8 mouse cellular contexts compared by ENCODE assay signal in genomic region chr4:145195172-145195571, GRCm38 (mm10). TPM values are rescaled to one million over a fixed set of nuclear protein-coding genes. Genes with fewer than 3 reads are reported as not detected.
A peak's percentile ranks its signal among the peaks of the same experiment; 100 is the strongest.
DNase-seq lines count a peak whose midpoint lies in the region; ATAC-seq and TF ChIP-seq lines count a peak whose summit lies in the region.

No protein-coding gene starts in this region.

- H3K27ac ChIP-seq in heart, embryonic 10.5 days: no peak overlapping the region; the same call in 1 of the 2 replicates
- no peak overlapping the region for H3K27ac ChIP-seq in heart, adult 2 months
- no peak overlapping the region for H3K27ac ChIP-seq in hindbrain, embryonic 10.5 days
- H3K27ac ChIP-seq in liver, postnatal 0 days (ENCODE audit: low read depth): no peak overlapping the region

- H3K4me1 ChIP-seq in heart, embryonic 10.5 days: peaks cover 16% of the 10 kb centered on the region
- peaks cover 11% of the 10 kb centered on the region for H3K4me1 ChIP-seq in heart, adult 2 months (ENCODE audit: control insufficient read depth, insufficient read depth, low read length)
- H3K4me1 ChIP-seq in E14TG2a.4 (replicated peaks; ENCODE audit: low read depth, low read length): peaks cover 58% of the 10 kb centered on the region
- peaks cover 16% of the 10 kb centered on the region for H3K4me1 ChIP-seq in hindbrain, embryonic 10.5 days (replicated peaks)
- H3K4me1 ChIP-seq in liver, postnatal 0 days (ENCODE audit: insufficient read depth): peaks cover 29% of the 10 kb centered on the region

- peak overlapping the region; percentile 94 for H3K4me3 ChIP-seq in heart, embryonic 10.5 days
- H3K4me3 ChIP-seq in heart, adult 2 months: no peak overlapping the region; the same call in 1 of the 2 replicates
- H3K4me3 ChIP-seq in E14TG2a.4 (replicated peaks; ENCODE audit: low read length): no peak overlapping the region; the same call in 1 of the 2 replicates
- H3K4me3 ChIP-seq in hindbrain, embryonic 10.5 days: peak overlapping the region; percentile 97
- peak overlapping the region; percentile 81; the same call in 1 of the 2 replicates for H3K4me3 ChIP-seq in liver, postnatal 0 days (ENCODE audit: low read depth, low read length)

- H3K36me3 ChIP-seq in heart, embryonic 10.5 days: peaks cover 10% of the 10 kb centered on the region; the same call in 1 of the 2 replicates
- H3K36me3 ChIP-seq in heart, adult 2 months (ENCODE audit: control insufficient read depth, insufficient read depth, low read length): peaks cover 8% of the 10 kb centered on the region
- H3K36me3 ChIP-seq in E14TG2a.4 (ENCODE audit: insufficient read depth, low read length): peaks cover 11% of the 10 kb centered on the region
- peaks cover 5% of the 10 kb centered on the region; the same call in 1 of the 2 replicates for H3K36me3 ChIP-seq in hindbrain, embryonic 10.5 days
- H3K36me3 ChIP-seq in liver, postnatal 0 days (replicated peaks; ENCODE audit: insufficient read depth, low read length): 0 out of 2 replicates have a peak, but pooled peaks cover under 1% of the 10 kb centered on the region

- TF ChIP-seq CTCF in heart, adult 2 months (IDR thresholded peaks at IDR 0.05): no peak; the same call in 1 of the 2 replicates
- TF ChIP-seq CTCF in E14TG2a.4 (conservative IDR thresholded peaks at IDR 0.05; ENCODE audit: low read length): peak; percentile 2; the same call in 1 of the 2 replicates
- no peak for TF ChIP-seq CTCF in liver, postnatal 0 days (IDR thresholded peaks at IDR 0.05; ENCODE audit: low read depth)

- H3K79me2 ChIP-seq in heart, adult 2 months (replicated peaks; ENCODE audit: control insufficient read depth, insufficient read depth, low read length): 0 out of 2 replicates have a peak, but pooled peaks cover 1% of the 10 kb centered on the region

- intact Hi-C loops in heart, adult 2 months (cut with DNase I): loop anchor here (5.0 kb wide), 1 partner anchor 92 kb away; no protein-coding TSS in a partner anchor

- no peaks in the 10 kb centered on the region for H3K9me3 ChIP-seq in heart, embryonic 10.5 days
- H3K9me3 ChIP-seq in E14TG2a.4 (ENCODE audit: low read length): no peaks in the 10 kb centered on the region
- no peaks in the 10 kb centered on the region for H3K9me3 ChIP-seq in hindbrain, embryonic 10.5 days
- H3K9me3 ChIP-seq in liver, postnatal 0 days (ENCODE audit: low read length): no peaks in the 10 kb centered on the region

- no peak for TF ChIP-seq POLR2A in heart, adult 2 months (IDR thresholded peaks at IDR 0.05; ENCODE audit: insufficient read depth, low read depth, low read length)

- H3K4me2 ChIP-seq in liver, postnatal 0 days (ENCODE audit: low read depth, low read length): peak overlapping the region; percentile 30; the same call in 1 of the 2 replicates

- no peak for ATAC-seq in liver, postnatal 0 days
- ATAC-seq in monocyte, adult 5-6 weeks (replicated peaks; ENCODE audit: insufficient number of reproducible peaks, low FRiP score, low TSS enrichment, poor library complexity, severe bottlenecking): no peak

- no peak for TF ChIP-seq EP300 in heart, adult 2 months (IDR thresholded peaks at IDR 0.05; ENCODE audit: insufficient read depth, low read depth, low read length)
- no peak for TF ChIP-seq EP300 in liver, postnatal 0 days (IDR thresholded peaks at IDR 0.05; ENCODE audit: low read depth)

- H3K27me3 ChIP-seq in heart, embryonic 10.5 days (ENCODE audit: insufficient read depth, poor library complexity, severe bottlenecking): no peaks in the 10 kb centered on the region
- no peaks in the 10 kb centered on the region for H3K27me3 ChIP-seq in heart, adult 2 months (ENCODE audit: control insufficient read depth, insufficient read depth, low read length)
- no peaks in the 10 kb centered on the region for H3K27me3 ChIP-seq in E14TG2a.4 (ENCODE audit: insufficient read depth, low read length)
- no peaks in the 10 kb centered on the region for H3K27me3 ChIP-seq in hindbrain, embryonic 10.5 days (ENCODE audit: insufficient read depth, poor library complexity, severe bottlenecking)
- no peaks in the 10 kb centered on the region for H3K27me3 ChIP-seq in liver, postnatal 0 days (ENCODE audit: insufficient read depth, low read length)

- no peak overlapping the region for H3K9ac ChIP-seq in heart, adult 2 months (ENCODE audit: low read depth, low read length)
- no peak overlapping the region for H3K9ac ChIP-seq in liver, postnatal 0 days (replicated peaks)

- no peak for DNase-seq in heart, embryonic 10.5 days (ENCODE audit: low spot score)
- DNase-seq in heart, adult 2 months: no peak
- no peak for DNase-seq in hindbrain, embryonic 10.5 days (ENCODE audit: low spot score)
- no peak for DNase-seq in liver, postnatal 0 days
- no peak for DNase-seq in ovary, postnatal 10 days (ENCODE audit: low spot score)
- no peak for DNase-seq in right cerebral cortex, postnatal 25 days

- 22% methylated on average over 5 of the region's 5 CpGs for WGBS in heart, embryonic 10.5 days
- 21% methylated on average over 5 of the region's 5 CpGs for WGBS in heart, adult 2 months
- WGBS in hindbrain, embryonic 10.5 days: 19% methylated on average over 5 of the region's 5 CpGs
- WGBS in liver, postnatal 0 days (ENCODE audit: insufficient replicate concordance): 24% methylated on average over 5 of the region's 5 CpGs

RNA-seq across cellular contexts. Expression of gene Vps13d, which starts 0.4 kb away (rescaled TPM):
- polyA plus RNA-seq in heart, embryonic 10.5 days (2016; fragmentation: Nextera tagmentation; extraction: Ambion mirVana): 6.3 and 6.4 TPM in 2 replicates
- total RNA-seq in heart, adult 2 months (2021): 10 to 100 TPM; 65.8 to 77.1 TPM
- 24.8 and 41.5 TPM in 2 replicates for polyA plus RNA-seq in heart, adult 2 months (2012; rRNA removed)
- 4.9 and 6.1 TPM in 2 replicates for polyA plus RNA-seq in hindbrain, embryonic 10.5 days (2016; fragmentation: Nextera tagmentation; extraction: Ambion mirVana)
- polyA plus RNA-seq in liver, postnatal 0 days (2015; fragmentation: Nextera tagmentation; extraction: Ambion mirVana): 6.6 and 7.0 TPM in 2 replicates
- 36.6 to 103 TPM (median 38.8 TPM) in 3 replicates for total RNA-seq in monocyte, adult 5-6 weeks (2017)

RNA-seq across cellular contexts. Expression of gene Tnfrsf1b, which starts 51.5 kb away (rescaled TPM):
- 2.5 and 4.2 TPM in 2 replicates for polyA plus RNA-seq in heart, embryonic 10.5 days (2016; fragmentation: Nextera tagmentation; extraction: Ambion mirVana)
- total RNA-seq in heart, adult 2 months (2021): 1 to 10 TPM; 4.8 to 5.4 TPM
- polyA plus RNA-seq in heart, adult 2 months (2012; rRNA removed): 7.6 and 10.9 TPM in 2 replicates
- polyA plus RNA-seq in hindbrain, embryonic 10.5 days (2016; fragmentation: Nextera tagmentation; extraction: Ambion mirVana): 2.8 and 3.1 TPM in 2 replicates
- polyA plus RNA-seq in liver, postnatal 0 days (2015; fragmentation: Nextera tagmentation; extraction: Ambion mirVana): 7.2 and 9.4 TPM in 2 replicates
- total RNA-seq in monocyte, adult 5-6 weeks (2017): 343 to 455 TPM (median 362 TPM) in 3 replicates

Comparison
In these comparisons a context has a peak if more than half of its experiments do, and no peak if none do; other contexts are left out.
1. H3K4me3 ChIP-seq: peak in heart, embryonic 10.5 days (single experiment), hindbrain, embryonic 10.5 days (single experiment) and liver, postnatal 0 days (single experiment); none in heart, adult 2 months (single experiment) and E14TG2a.4 (single experiment).